Mouse (Mus musculus): ENCODE data around the gene Slc16a12.

- TF ChIP-seq EP300 (IDR thresholded peaks at IDR 0.05; ENCODE audit: low read depth) = no peak
- TF ChIP-seq CTCF (IDR thresholded peaks at IDR 0.05; ENCODE audit: low read depth) = peak; percentile 85
These were observed 25.7 kb upstream of the Slc16a12 start for GRCm38 (mm10) chr19:34772775-34773174.

All from heart, postnatal 0 days (tissue).